Mouse (Mus musculus): Measurements from ENCODE around the gene Clstn3.

GRCm38 (mm10) chr6:124512355-124512836 is 47.8 kb upstream of the Clstn3 start, which contains the start of gene C1ra:
- peak; percentile 83 for TF ChIP-seq CTCF (IDR thresholded peaks at IDR 0.05)
- TF ChIP-seq EP300 (IDR thresholded peaks at IDR 0.05) = no peak

All from lung, postnatal 0 days (tissue).